In genomic region chr12:81844572-81844971, GRCm38 (mm10) we compare ENCODE assay signal across 8 mouse cellular contexts. TPM values are rescaled to one million over a fixed set of nuclear protein-coding genes. Genes with fewer than 3 reads are reported as not detected.
A peak's percentile ranks its signal among the peaks of the same experiment; 100 is the strongest.
DNase-seq lines count a peak whose midpoint lies in the region; ATAC-seq and TF ChIP-seq lines count a peak whose summit lies in the region.

No protein-coding gene starts in this region.

- H3K9ac ChIP-seq in liver, embryonic 16.5 days (ENCODE audit: low read depth, low read length) = no peak overlapping the region

- H3K27me3 ChIP-seq in liver, embryonic 16.5 days (ENCODE audit: control insufficient read depth, insufficient read depth, low read depth, low read length) = 0 out of 2 replicates have a peak, but pooled peaks cover 4% of the 10 kb centered on the region

- H3K4me1 ChIP-seq in liver, embryonic 16.5 days (ENCODE audit: control insufficient read depth, low read depth, low read length) = no peaks in the 10 kb centered on the region; the same call in 1 of the 2 replicates

- H3K4me2 ChIP-seq in liver, embryonic 16.5 days (ENCODE audit: low read depth, low read length) = peak overlapping the region; percentile 27; the same call in 1 of the 2 replicates

- peak overlapping the region; percentile 35; the same call in 1 of the 2 replicates for H3K27ac ChIP-seq in gastrocnemius, adult 2 months
- H3K27ac ChIP-seq in liver, embryonic 16.5 days (ENCODE audit: low read length) = no peak overlapping the region

- no peaks in the 10 kb centered on the region for H3K9me3 ChIP-seq in liver, embryonic 16.5 days (replicated peaks; ENCODE audit: control insufficient read depth, low read length)

- WGBS in liver, embryonic 16.5 days (ENCODE audit: insufficient replicate concordance) = 13% methylated on average over 13 of the region's 13 CpGs

- H3K36me3 ChIP-seq in liver, embryonic 16.5 days (ENCODE audit: control insufficient read depth, insufficient read depth) = no peaks in the 10 kb centered on the region

- intact Hi-C loops in gastrocnemius, adult 2 months (cut with DNase I) = no loop called here

- peak overlapping the region; percentile 61 for H3K4me3 ChIP-seq in gastrocnemius, adult 2 months
- H3K4me3 ChIP-seq in liver, embryonic 16.5 days (ENCODE audit: low read depth, low read length) = no peak overlapping the region; the same call in 1 of the 2 replicates

- DNase-seq in gastrocnemius, adult 2 months = no peak
- DNase-seq in gastrocnemius, adult 8-10 months (ENCODE audit: low spot score in 2 of 2) = no peak
- DNase-seq in 416B (ENCODE audit: low read depth) = peak; percentile 25
- DNase-seq in MN1 (ENCODE audit: low spot score) = no peak
- no peak for DNase-seq in cerebellum, postnatal 14 days
- no peak for DNase-seq in urinary bladder, postnatal 14 days (ENCODE audit: low spot score)

- TF ChIP-seq CTCF in gastrocnemius, adult 2 months (IDR thresholded peaks at IDR 0.05) = no peak

- ATAC-seq in granulocyte monocyte progenitor cell, adult 5-6 weeks (replicated peaks; ENCODE audit: poor library complexity, severe bottlenecking) = peak; percentile 48
- no peak for ATAC-seq in liver, embryonic 16.5 days (ENCODE audit: low read depth)

RNA-seq across cellular contexts. Expression of gene Pcnx, which starts 15.3 kb away (rescaled TPM):
- 10 to 100 TPM; 50.3 to 51.3 TPM for total RNA-seq in gastrocnemius, adult 2 months (2021)
- total RNA-seq in gastrocnemius, adult 8-10 months (2022) = 10 to 100 TPM; 47.1 to 67.9 (median 59.7) TPM
- 14.8 and 24.4 TPM in 2 replicates for total RNA-seq in granulocyte monocyte progenitor cell, adult 5-6 weeks (2014; fragmentation: Nextera tagmentation)
- 13.9 TPM in 2 replicates for total RNA-seq in granulocyte monocyte progenitor cell, adult 5-6 weeks (2017)
- polyA plus RNA-seq in liver, embryonic 16.5 days (2015; fragmentation: Nextera tagmentation; extraction: Ambion mirVana) = 1.1 and 2.3 TPM in 2 replicates
